ENCODE assay signal across 29 mouse cellular contexts in the genomic region with DNA sequence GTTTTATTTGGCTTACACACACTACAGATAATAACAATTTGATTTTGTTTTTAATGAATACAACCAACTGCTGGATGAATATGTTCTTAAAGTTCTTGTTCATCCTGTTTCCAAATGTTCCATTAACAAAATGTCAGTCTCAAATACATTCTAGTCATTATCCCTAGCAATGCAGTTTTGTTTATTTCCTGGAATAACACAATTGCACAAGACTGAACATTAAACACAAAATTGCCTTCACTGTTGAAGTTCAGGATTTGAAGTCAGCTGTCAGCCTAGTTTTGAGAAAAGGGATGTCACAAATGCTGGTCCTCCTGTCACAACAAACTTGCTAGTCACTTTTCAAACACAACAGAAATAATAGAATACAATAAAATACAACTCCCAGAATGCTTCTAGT. TPM values are rescaled to one million over a fixed set of nuclear protein-coding genes. Genes with fewer than 3 reads are reported as not detected.
"Had no signal": no experiment of that assay in that cellular context is flagged by ENCODE, and none has a peak within 500 bp of the region (broad histone marks: within the 10 kb centered on the region; RNA-seq: fewer than 3 reads in every experiment).

No protein-coding gene starts in this region.

- ATAC-seq: forebrain, embryonic 13.5 days; forebrain, embryonic 14.5 days; forebrain, embryonic 15.5 days; forebrain, embryonic 16.5 days; forebrain, postnatal 0 days had no signal

- H3K27me3 ChIP-seq: embryonic facial prominence, embryonic 12.5 days; embryonic facial prominence, embryonic 15.5 days; forebrain, embryonic 12.5 days; forebrain, embryonic 13.5 days; forebrain, embryonic 15.5 days had no signal

- H3K36me3 ChIP-seq: embryonic facial prominence, embryonic 10.5 days; embryonic facial prominence, embryonic 12.5 days; embryonic facial prominence, embryonic 13.5 days; embryonic facial prominence, embryonic 15.5 days; forebrain, embryonic 10.5 days; forebrain, embryonic 12.5 days; forebrain, embryonic 15.5 days had no signal

- H3K4me1 ChIP-seq: embryonic facial prominence, embryonic 12.5 days; embryonic facial prominence, embryonic 15.5 days; forebrain, embryonic 12.5 days; forebrain, embryonic 13.5 days; forebrain, embryonic 15.5 days had no signal

- H3K4me2 ChIP-seq: embryonic facial prominence, embryonic 12.5 days; embryonic facial prominence, embryonic 13.5 days; embryonic facial prominence, embryonic 15.5 days; forebrain, embryonic 12.5 days; forebrain, embryonic 13.5 days; forebrain, embryonic 15.5 days had no signal

- H3K9me3 ChIP-seq: embryonic facial prominence, embryonic 10.5 days; embryonic facial prominence, embryonic 12.5 days; embryonic facial prominence, embryonic 13.5 days; embryonic facial prominence, embryonic 15.5 days; forebrain, embryonic 10.5 days; forebrain, embryonic 12.5 days; forebrain, embryonic 13.5 days; forebrain, embryonic 15.5 days had no signal

- DNase-seq: cerebellum, adult 2 months; cerebellum, adult 8-10 months; cerebellum, adult 9-10 months; cerebellum, adult 9-11 months; cerebellum, postnatal 10 days; cerebellum, postnatal 14 days; cerebellum, postnatal 25 days; cerebellum, postnatal 36 days; embryo, embryonic 11 days; forebrain, postnatal 0 days; gastrocnemius, adult 2 months; gastrocnemius, postnatal 10 days; gastrocnemius, postnatal 14 days; gastrocnemius, postnatal 25 days; gastrocnemius, postnatal 36 days; heart, adult 11 months; heart, adult 18-20 months had no signal

- H3K27ac ChIP-seq: embryonic facial prominence, embryonic 10.5 days; embryonic facial prominence, embryonic 12.5 days; embryonic facial prominence, embryonic 13.5 days; embryonic facial prominence, embryonic 15.5 days; forebrain, embryonic 10.5 days; forebrain, embryonic 12.5 days; forebrain, embryonic 13.5 days; forebrain, embryonic 15.5 days; gastrocnemius, adult 2 months had no signal

- H3K9ac ChIP-seq: embryonic facial prominence, embryonic 12.5 days; embryonic facial prominence, embryonic 13.5 days; embryonic facial prominence, embryonic 15.5 days; forebrain, embryonic 12.5 days; forebrain, embryonic 13.5 days; forebrain, embryonic 15.5 days; forebrain, postnatal 0 days had no signal

- H3K4me3 ChIP-seq: embryonic facial prominence, embryonic 10.5 days; embryonic facial prominence, embryonic 12.5 days; embryonic facial prominence, embryonic 13.5 days; embryonic facial prominence, embryonic 15.5 days; erythroblast, embryonic 14.5 days; forebrain, embryonic 10.5 days; forebrain, embryonic 12.5 days; forebrain, embryonic 13.5 days; forebrain, embryonic 15.5 days; gastrocnemius, adult 2 months had no signal

RNA-seq across cellular contexts. Expression of a gene that starts 12.1 kb away (rescaled TPM):
- total RNA-seq: granulocyte monocyte progenitor cell, adult 5-6 weeks had no signal
- polyA plus RNA-seq: erythroblast, embryonic 14.5 days had no signal
